In the genomic region with DNA sequence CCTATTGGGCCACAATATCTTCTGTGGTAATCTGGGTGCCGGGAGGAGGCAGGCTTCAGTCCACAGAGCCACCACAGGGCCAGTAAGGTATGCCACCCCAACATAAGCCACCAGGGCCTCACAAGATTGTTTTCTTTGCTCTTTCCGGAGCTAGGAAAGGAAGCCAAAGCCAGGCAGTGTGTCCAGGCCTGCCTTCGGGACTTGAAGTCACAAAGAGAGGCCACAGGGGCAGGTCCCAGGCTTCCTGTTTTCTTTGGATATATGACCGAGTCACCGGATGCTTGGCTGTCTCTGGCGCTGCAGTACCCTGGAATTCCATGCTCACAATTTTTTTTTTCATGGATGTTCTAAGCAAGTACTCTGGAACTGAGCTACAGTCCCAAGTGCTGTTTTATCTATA, we compare ENCODE assay signal across 10 mouse cellular contexts. TPM values are rescaled to one million over a fixed set of nuclear protein-coding genes. Genes with fewer than 3 reads are reported as not detected.
A peak's percentile ranks its signal among the peaks of the same experiment; 100 is the strongest.
DNase-seq lines count a peak whose midpoint lies in the region; ATAC-seq and TF ChIP-seq lines count a peak whose summit lies in the region.
"Had no signal": no experiment of that assay in that cellular context is flagged by ENCODE, and none has a peak within 500 bp of the region (broad histone marks: within the 10 kb centered on the region; RNA-seq: fewer than 3 reads in every experiment).

No protein-coding gene starts in this region.

- intact Hi-C loops in left cerebral cortex, postnatal 14 days (cut with DNase I): no loop called here

- WGBS in intestine, embryonic 16.5 days: 59% methylated on average over 6 of the region's 6 CpGs
- 56% methylated on average over 6 of the region's 6 CpGs for WGBS in intestine, embryonic 15.5 days
- 44% methylated on average over 6 of the region's 6 CpGs for WGBS in heart, postnatal 0 days
- WGBS in limb, embryonic 11.5 days: 71% methylated on average over 6 of the region's 6 CpGs

- DNase-seq in heart, postnatal 0 days (ENCODE audit: low spot score): peak; percentile 76
- DNase-seq in limb, embryonic 11.5 days (ENCODE audit: low spot score): no peak
- DNase-seq in mesoderm, embryonic 11.5 days (ENCODE audit: low read depth, low spot score): peak; percentile 39
- no peak for DNase-seq in urinary bladder, postnatal 25 days (ENCODE audit: low spot score)
- DNase-seq in left cerebral cortex, postnatal 14 days (ENCODE audit: low spot score in 2 of 2): no peak
- no peak for DNase-seq in right cerebral cortex, postnatal 4 days

- TF ChIP-seq CTCF in heart, postnatal 0 days (IDR thresholded peaks at IDR 0.05; ENCODE audit: low read depth): peak; percentile 22; the same call in 1 of the 2 replicates

- H3K4me3 ChIP-seq in intestine, embryonic 16.5 days (ENCODE audit: low read length): no peak overlapping the region
- no peak overlapping the region for H3K4me3 ChIP-seq in intestine, embryonic 15.5 days (replicated peaks)
- H3K4me3 ChIP-seq in heart, postnatal 0 days (ENCODE audit: low read depth, low read length): no peak overlapping the region
- no peak overlapping the region for H3K4me3 ChIP-seq in limb, embryonic 11.5 days (ENCODE audit: low read depth, low read length)
- H3K4me3 ChIP-seq: neural tube, embryonic 12.5 days had no signal

- H3K9me3 ChIP-seq in intestine, embryonic 16.5 days (ENCODE audit: control insufficient read depth, low read length): no peaks in the 10 kb centered on the region
- H3K9me3 ChIP-seq in intestine, embryonic 15.5 days: no peaks in the 10 kb centered on the region
- no peaks in the 10 kb centered on the region for H3K9me3 ChIP-seq in heart, postnatal 0 days (replicated peaks; ENCODE audit: control insufficient read depth, low read length)
- H3K9me3 ChIP-seq in limb, embryonic 11.5 days (ENCODE audit: control insufficient read depth, low read length): no peaks in the 10 kb centered on the region

- H3K27ac ChIP-seq in intestine, embryonic 16.5 days (ENCODE audit: low read length): peak overlapping the region; percentile 4; the same call in 1 of the 2 replicates
- no peak overlapping the region for H3K27ac ChIP-seq in intestine, embryonic 15.5 days
- peak overlapping the region; percentile 67 for H3K27ac ChIP-seq in heart, postnatal 0 days (ENCODE audit: low read depth)
- no peak overlapping the region for H3K27ac ChIP-seq in limb, embryonic 11.5 days (replicated peaks; ENCODE audit: low read depth, low read length)
- H3K27ac ChIP-seq: neural tube, embryonic 12.5 days had no signal

- no peak overlapping the region for H3K9ac ChIP-seq in intestine, embryonic 16.5 days (ENCODE audit: low read depth, low read length)
- H3K9ac ChIP-seq in intestine, embryonic 15.5 days: no peak overlapping the region
- no peak overlapping the region for H3K9ac ChIP-seq in heart, postnatal 0 days (replicated peaks; ENCODE audit: low read depth, low read length)
- no peak overlapping the region for H3K9ac ChIP-seq in limb, embryonic 11.5 days (ENCODE audit: low read length)
- H3K9ac ChIP-seq: neural tube, embryonic 12.5 days had no signal

- no peaks in the 10 kb centered on the region for H3K27me3 ChIP-seq in intestine, embryonic 16.5 days (replicated peaks; ENCODE audit: control insufficient read depth, insufficient read depth, low read length)
- H3K27me3 ChIP-seq in intestine, embryonic 15.5 days (replicated peaks): no peaks in the 10 kb centered on the region
- H3K27me3 ChIP-seq in heart, postnatal 0 days (ENCODE audit: control insufficient read depth, insufficient read depth, low read length): no peaks in the 10 kb centered on the region
- no peaks in the 10 kb centered on the region for H3K27me3 ChIP-seq in limb, embryonic 11.5 days (ENCODE audit: control insufficient read depth, insufficient read depth, low read length)
- H3K27me3 ChIP-seq: neural tube, embryonic 12.5 days had no signal

- peaks cover 6% of the 10 kb centered on the region; the same call in 1 of the 2 replicates for H3K4me1 ChIP-seq in intestine, embryonic 16.5 days (ENCODE audit: control insufficient read depth, insufficient read depth, low read length)
- H3K4me1 ChIP-seq in intestine, embryonic 15.5 days (replicated peaks): no peaks in the 10 kb centered on the region
- H3K4me1 ChIP-seq in heart, postnatal 0 days (ENCODE audit: control insufficient read depth, insufficient read depth): no peaks in the 10 kb centered on the region
- H3K4me1 ChIP-seq in limb, embryonic 11.5 days (ENCODE audit: control insufficient read depth, insufficient read depth, low read length): no peaks in the 10 kb centered on the region
- H3K4me1 ChIP-seq: neural tube, embryonic 12.5 days had no signal

- peak; percentile 82 for TF ChIP-seq EP300 in heart, postnatal 0 days (IDR thresholded peaks at IDR 0.05; ENCODE audit: low read depth)

- H3K36me3 ChIP-seq in intestine, embryonic 16.5 days (ENCODE audit: control insufficient read depth, insufficient read depth, low read length): no peaks in the 10 kb centered on the region
- no peaks in the 10 kb centered on the region for H3K36me3 ChIP-seq in intestine, embryonic 15.5 days
- H3K36me3 ChIP-seq in heart, postnatal 0 days (replicated peaks; ENCODE audit: control insufficient read depth, insufficient read depth, low read length): no peaks in the 10 kb centered on the region
- H3K36me3 ChIP-seq in limb, embryonic 11.5 days (ENCODE audit: control insufficient read depth, insufficient read depth, low read length): no peaks in the 10 kb centered on the region
- H3K36me3 ChIP-seq: neural tube, embryonic 12.5 days had no signal

- no peak overlapping the region for H3K4me2 ChIP-seq in intestine, embryonic 16.5 days (ENCODE audit: low read depth, low read length)
- H3K4me2 ChIP-seq in intestine, embryonic 15.5 days (replicated peaks): no peak overlapping the region
- no peak overlapping the region for H3K4me2 ChIP-seq in heart, postnatal 0 days (ENCODE audit: low read depth, low read length)
- H3K4me2 ChIP-seq in limb, embryonic 11.5 days (ENCODE audit: low read depth, severe bottlenecking): no peak overlapping the region
- H3K4me2 ChIP-seq: neural tube, embryonic 12.5 days had no signal

- no peak for ATAC-seq in intestine, embryonic 16.5 days
- ATAC-seq in intestine, embryonic 15.5 days: no peak
- peak; percentile 89 for ATAC-seq in heart, postnatal 0 days (ENCODE audit: insufficient read depth, low read depth)
- ATAC-seq in limb, embryonic 11.5 days (ENCODE audit: insufficient number of reproducible peaks, low FRiP score, low TSS enrichment, low read depth): 0 out of 2 replicates have a peak, but pooled peaks have one; percentile 17

RNA-seq across cellular contexts. Expression of a gene that starts 5.6 kb away (rescaled TPM):
- 23.3 and 24.7 TPM in 2 replicates for polyA plus RNA-seq in intestine, embryonic 16.5 days (2015; fragmentation: Nextera tagmentation; extraction: Ambion mirVana)
- 26.9 and 30.7 TPM in 2 replicates for polyA plus RNA-seq in intestine, embryonic 15.5 days (2015; fragmentation: Nextera tagmentation; extraction: Ambion mirVana)
- total RNA-seq in heart, postnatal 0 days (2014; rRNA removed; ENCODE audit: low replicate concordance): 38.5 and 65.3 TPM in 2 replicates
- 19.1 and 22.7 TPM in 2 replicates for polyA plus RNA-seq in heart, postnatal 0 days (2015; fragmentation: Nextera tagmentation; extraction: Ambion mirVana)
- polyA plus RNA-seq in limb, embryonic 11.5 days (2014; fragmentation: Nextera tagmentation; extraction: Ambion mirVana): 37.4 and 42.7 TPM in 2 replicates
- total RNA-seq in left cerebral cortex, postnatal 14 days (2021): 10 to 100 TPM; 18.5 to 22.6 TPM

RNA-seq across cellular contexts. Expression of a gene that starts 22.8 kb away (rescaled TPM):
- 17.3 and 18.4 TPM in 2 replicates for polyA plus RNA-seq in intestine, embryonic 16.5 days (2015; fragmentation: Nextera tagmentation; extraction: Ambion mirVana)
- polyA plus RNA-seq in intestine, embryonic 15.5 days (2015; fragmentation: Nextera tagmentation; extraction: Ambion mirVana): 8.2 and 12.0 TPM in 2 replicates
- total RNA-seq in heart, postnatal 0 days (2014; rRNA removed; ENCODE audit: low replicate concordance): not detected in 2 replicates
- 0.55 and 0.69 TPM in 2 replicates for polyA plus RNA-seq in heart, postnatal 0 days (2015; fragmentation: Nextera tagmentation; extraction: Ambion mirVana)
- 0.64 and 0.82 TPM in 2 replicates for polyA plus RNA-seq in limb, embryonic 11.5 days (2014; fragmentation: Nextera tagmentation; extraction: Ambion mirVana)
- not detected for total RNA-seq in left cerebral cortex, postnatal 14 days (2021)
- total RNA-seq: layer of hippocampus, postnatal 10 days had no signal

RNA-seq across cellular contexts. Expression of a gene that starts 59.5 kb away (rescaled TPM):
- polyA plus RNA-seq in intestine, embryonic 16.5 days (2015; fragmentation: Nextera tagmentation; extraction: Ambion mirVana): 9.7 and 9.9 TPM in 2 replicates
- 16.3 and 16.7 TPM in 2 replicates for polyA plus RNA-seq in intestine, embryonic 15.5 days (2015; fragmentation: Nextera tagmentation; extraction: Ambion mirVana)
- total RNA-seq in heart, postnatal 0 days (2014; rRNA removed; ENCODE audit: low replicate concordance): 78.5 and 92.4 TPM in 2 replicates
- polyA plus RNA-seq in heart, postnatal 0 days (2015; fragmentation: Nextera tagmentation; extraction: Ambion mirVana): 10.3 and 10.9 TPM in 2 replicates
- 11.6 and 12.7 TPM in 2 replicates for polyA plus RNA-seq in limb, embryonic 11.5 days (2014; fragmentation: Nextera tagmentation; extraction: Ambion mirVana)
- total RNA-seq in left cerebral cortex, postnatal 14 days (2021): 1 to 10 TPM; 7.4 to 7.6 TPM

RNA-seq across cellular contexts. Expression of a gene that starts 59.9 kb away (rescaled TPM):
- 47.5 and 47.9 TPM in 2 replicates for polyA plus RNA-seq in intestine, embryonic 16.5 days (2015; fragmentation: Nextera tagmentation; extraction: Ambion mirVana)
- 34.6 and 41.9 TPM in 2 replicates for polyA plus RNA-seq in intestine, embryonic 15.5 days (2015; fragmentation: Nextera tagmentation; extraction: Ambion mirVana)
- 8.9 and 11.2 TPM in 2 replicates for total RNA-seq in heart, postnatal 0 days (2014; rRNA removed; ENCODE audit: low replicate concordance)
- polyA plus RNA-seq in heart, postnatal 0 days (2015; fragmentation: Nextera tagmentation; extraction: Ambion mirVana): 7.7 and 7.9 TPM in 2 replicates
- polyA plus RNA-seq in limb, embryonic 11.5 days (2014; fragmentation: Nextera tagmentation; extraction: Ambion mirVana): 4.9 and 5.2 TPM in 2 replicates
- total RNA-seq in left cerebral cortex, postnatal 14 days (2021): 10 to 100 TPM; 17.5 to 24.8 TPM

Comparison
In these comparisons a context has a peak if more than half of its experiments do, and no peak if none do; other contexts are left out.
1. H3K27ac ChIP-seq: peak in intestine, embryonic 16.5 days (single experiment) and heart, postnatal 0 days (single experiment); none in intestine, embryonic 15.5 days (single experiment) and limb, embryonic 11.5 days (single experiment).
2. ATAC-seq: peak in heart, postnatal 0 days (single experiment) and limb, embryonic 11.5 days (single experiment); none in intestine, embryonic 16.5 days (single experiment) and intestine, embryonic 15.5 days (single experiment).
3. DNase-seq: peak in heart, postnatal 0 days (single experiment) and mesoderm, embryonic 11.5 days (single experiment); none in limb, embryonic 11.5 days (single experiment), urinary bladder, postnatal 25 days (single experiment), left cerebral cortex, postnatal 14 days (0 of 2) and right cerebral cortex, postnatal 4 days (single experiment).